Mouse (Mus musculus) G1E-ER4 (cell line): ENCODE results near the gene Gm44503. TPM values are rescaled to one million over a fixed set of nuclear protein-coding genes. Genes with fewer than 3 reads are reported as not detected.

Experiments used
- GATA1 ChIP-seq: IDR thresholded peaks from one replicate; pipeline ENCODE4 v1.8.0; 2012; ENCODE audit warnings: low read length, inconsistent platforms
- polyA plus RNA-seq: library from polyadenylated mRNA; stranded (reverse); fragments of >175 nt; gene quantifications from 2 replicates; pipeline ENCODE4 v1.2.3, GENCODE M21; 2012

Gene Gm44503
- polyA plus RNA-seq, 1 experiment = not detected

DNA sequence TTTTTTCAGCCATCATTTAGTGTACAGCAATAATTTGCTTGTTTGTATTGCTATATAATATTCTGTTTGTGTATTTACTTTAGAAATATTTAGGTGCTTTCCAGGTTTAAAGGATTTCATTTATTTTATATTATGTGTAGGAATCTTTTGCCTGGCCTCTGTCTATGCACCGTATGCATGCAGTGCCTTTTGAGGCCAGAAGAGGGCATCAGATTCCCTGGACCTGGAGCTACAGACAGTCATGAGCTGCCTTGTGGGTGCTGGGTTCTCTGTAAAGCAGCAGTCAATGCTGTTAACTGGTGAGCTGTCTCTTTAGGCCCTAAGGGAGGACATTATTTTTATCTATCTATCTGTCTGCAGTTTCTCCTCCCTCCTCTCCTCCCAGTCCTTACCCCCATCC lies 3.1 kb upstream of the Gm44503 start:
- no peak for TF ChIP-seq GATA1

- TF ChIP-seq GATA1 = no peak
Measured at GRCm38 (mm10) chr9:72961346-72961745, 2.7 kb downstream of the Gm44503 start.

- no peak for TF ChIP-seq GATA1
Measured at GRCm38 (mm10) chr9:72961959-72962358, 3.3 kb downstream of the Gm44503 start.

DNA sequence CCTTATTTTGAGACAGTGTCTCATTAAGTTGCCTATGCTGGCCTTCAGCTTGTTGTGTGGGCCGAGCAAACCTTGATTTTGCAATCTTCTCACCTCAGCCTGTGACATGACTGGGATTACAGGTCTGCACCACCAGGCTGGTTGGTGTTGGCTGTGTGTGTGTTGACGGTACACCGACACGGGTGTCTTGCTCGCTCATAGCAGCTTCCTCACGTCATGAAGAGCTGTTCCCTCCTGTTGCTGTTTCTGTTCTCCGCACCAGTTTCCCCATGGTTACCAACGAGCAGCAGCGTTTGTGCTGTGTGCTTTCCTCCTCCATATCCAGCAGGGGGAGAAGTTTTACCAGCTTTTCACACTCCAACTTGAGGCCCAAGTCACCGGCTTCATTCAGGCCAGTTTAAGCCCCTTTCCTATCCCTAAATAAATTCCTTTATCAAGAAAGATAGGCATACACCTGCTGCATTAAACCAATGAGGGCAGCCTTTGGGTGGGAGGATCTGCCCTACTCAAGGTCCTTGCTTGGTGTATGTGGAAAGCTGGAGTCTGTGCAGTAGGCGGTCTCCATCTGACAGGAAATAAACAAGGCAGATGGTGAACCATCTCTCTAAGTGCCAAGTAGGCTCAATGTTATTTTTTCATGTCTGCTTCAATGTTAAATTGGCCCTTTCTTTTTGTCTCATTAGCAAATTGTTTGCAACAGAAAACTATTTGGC lies 9.9 kb downstream of the Gm44503 start:
- TF ChIP-seq GATA1 = no peak

DNA sequence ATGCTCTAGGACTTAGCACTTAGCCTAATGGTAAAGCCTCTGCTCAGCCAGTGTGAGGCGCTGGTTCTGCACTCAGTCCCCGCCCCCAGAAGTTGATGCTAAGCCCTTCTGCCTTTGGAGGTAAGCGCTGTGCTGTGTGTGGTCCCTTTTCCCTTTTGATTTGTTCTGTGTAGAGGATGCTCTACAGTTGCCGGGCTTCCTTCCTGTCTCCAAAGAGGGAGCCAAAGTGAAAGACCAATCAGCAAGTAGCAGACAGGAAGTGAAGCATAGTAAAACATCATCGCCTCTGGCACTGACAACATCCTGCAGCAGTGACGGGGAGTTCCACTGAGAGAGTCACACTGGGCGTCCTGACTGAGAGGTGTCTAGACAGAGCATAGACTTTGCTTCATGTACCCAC lies 11.2 kb downstream of the Gm44503 start:
- TF ChIP-seq GATA1 = no peak

- TF ChIP-seq GATA1 = no peak
Measured at GRCm38 (mm10) chr9:72972435-72972834, 13.8 kb downstream of the Gm44503 start.

DNA sequence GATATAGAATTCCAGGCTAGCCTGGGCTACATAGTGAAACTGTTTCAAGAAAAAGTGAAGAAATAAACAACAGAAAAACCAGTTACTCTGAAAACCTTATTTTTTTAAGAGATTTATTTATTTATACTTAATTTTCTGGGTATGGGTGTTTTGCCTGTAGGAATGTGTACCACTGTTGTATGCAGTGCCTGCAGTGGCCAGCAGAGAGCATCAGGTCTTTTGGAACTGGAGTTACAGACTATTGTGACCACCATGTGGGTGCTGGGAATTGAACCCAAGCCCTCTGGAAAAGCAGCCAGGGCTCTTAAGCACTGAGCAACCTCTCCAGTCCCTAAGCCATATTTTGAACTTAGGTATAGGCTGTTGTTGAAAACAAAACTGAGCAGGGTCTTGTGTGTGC lies 14.3 kb downstream of the Gm44503 start:
- TF ChIP-seq GATA1 = no peak

- no peak for TF ChIP-seq GATA1
Measured at GRCm38 (mm10) chr9:72974734-72975133, 16.1 kb downstream of the Gm44503 start.

DNA sequence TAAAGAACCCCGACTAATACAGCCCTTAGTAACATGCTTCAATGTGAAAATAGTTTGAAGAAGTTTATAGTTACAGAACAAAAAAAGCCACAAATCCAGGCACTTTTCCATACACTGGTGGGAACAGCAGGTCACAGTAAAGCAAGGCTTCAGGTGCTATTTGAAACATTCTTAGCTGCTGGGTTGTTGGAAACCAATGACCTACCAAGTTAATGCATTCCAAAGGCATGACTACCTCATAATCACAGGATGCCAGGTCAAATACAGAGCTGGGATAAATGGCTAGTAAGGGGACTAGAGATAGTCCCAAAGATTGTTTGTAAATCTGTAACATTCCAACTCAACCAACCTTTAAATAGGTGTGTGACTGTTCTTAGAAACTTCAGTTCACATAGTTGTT lies 16.6 kb downstream of the Gm44503 start:
- TF ChIP-seq GATA1 = no peak

- TF ChIP-seq GATA1 = no peak
Measured at GRCm38 (mm10) chr9:72983066-72983465, 24.4 kb downstream of the Gm44503 start.

GRCm38 (mm10) chr9:72985250-72986220 lies 26.9 kb downstream of the Gm44503 start, which contains the start of the genes Ccpg1os and Ccpg1:
Gene Ccpg1os, minus strand, starts transcription at chr9:72985382.
Gene Ccpg1, plus strand, starts transcription at chr9:72985429.
- no peak for TF ChIP-seq GATA1

- no peak for TF ChIP-seq GATA1
Measured at GRCm38 (mm10) chr9:72987703-72988102, 29.1 kb downstream of the Gm44503 start.

GRCm38 (mm10) chr9:72988706-72989105 lies 30.1 kb downstream of the Gm44503 start:
- no peak for TF ChIP-seq GATA1

- no peak for TF ChIP-seq GATA1
Measured at GRCm38 (mm10) chr9:72991420-72991819, 32.8 kb downstream of the Gm44503 start.

- TF ChIP-seq GATA1 = no peak
Measured at GRCm38 (mm10) chr9:72992576-72992975, 33.9 kb downstream of the Gm44503 start.

- no peak for TF ChIP-seq GATA1
Measured at GRCm38 (mm10) chr9:72996167-72996566, 37.5 kb downstream of the Gm44503 start.
